Mouse (Mus musculus) C2C12 (cell line): Measurements from ENCODE around the gene Krtap3-2.

ENCODE experiments used
- CEBPB ChIP-seq: IDR thresholded peaks from one replicate; pipeline ENCODE4 v1.6.1; 2011; ENCODE audit warnings: low read depth, mild to moderate bottlenecking, control low read depth, moderate library complexity
- CTCF ChIP-seq: IDR thresholded peaks from one replicate; pipeline ENCODE4 v1.5.1; 2011; ENCODE audit not compliant: control insufficient read depth, insufficient read depth, insufficient read length
- MAX ChIP-seq: IDR thresholded peaks from one replicate; pipeline ENCODE4 v1.6.1; 2011; ENCODE audit warnings: mild to moderate bottlenecking, control low read depth
- USF1 ChIP-seq: IDR thresholded peaks from one replicate; pipeline ENCODE4 v1.6.1; 2011; ENCODE audit warnings: low read depth, mild to moderate bottlenecking, control low read depth, moderate library complexity

DNA sequence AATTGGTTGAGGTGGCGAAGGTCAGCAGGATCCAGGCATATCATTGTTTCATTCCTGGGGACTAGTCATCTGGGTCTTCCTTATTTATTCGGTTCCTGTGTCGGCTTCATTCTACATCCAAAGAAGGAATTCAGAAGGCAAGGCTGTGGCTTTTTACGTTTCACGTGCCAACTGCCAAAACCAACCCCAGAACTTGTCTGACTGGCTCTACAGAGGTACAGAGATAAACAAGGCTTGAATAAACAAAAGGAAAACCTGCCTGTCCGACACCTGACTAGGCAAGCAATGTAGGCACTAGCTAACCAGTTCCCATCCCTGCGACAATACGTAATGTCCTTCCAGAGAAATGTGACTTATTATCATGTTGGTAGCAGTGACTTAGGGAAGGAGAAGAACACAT, 42.6 kb downstream of the Krtap3-2 start:
- TF ChIP-seq CEBPB (no peak), CTCF (no peak), MAX (no peak), USF1 (no peak)
